Comparison of ENCODE assay signal across 28 mouse cellular contexts in the genomic region with DNA sequence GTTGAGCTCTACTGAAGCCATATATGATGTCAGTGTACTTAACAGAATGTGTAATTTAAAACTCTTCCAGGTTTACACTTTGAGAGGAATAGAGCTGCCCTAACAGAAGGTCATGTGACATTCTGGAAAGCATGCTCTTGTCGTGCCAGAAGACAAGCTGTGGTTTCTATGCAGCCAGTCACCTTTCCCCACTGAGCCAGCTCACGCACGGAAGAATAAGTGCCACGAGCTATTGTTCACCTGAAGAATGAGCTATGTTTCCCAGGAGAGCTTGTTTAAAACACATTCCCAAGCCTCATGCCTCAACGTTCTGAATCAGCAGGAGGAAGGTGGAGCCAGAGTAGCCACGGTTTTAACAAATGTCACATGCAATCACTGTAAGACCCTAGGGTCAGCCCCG.
DNase-seq lines count a peak whose midpoint lies in the region; ATAC-seq and TF ChIP-seq lines count a peak whose summit lies in the region.
"Had no signal": no experiment of that assay in that cellular context is flagged by ENCODE, and none has a peak within 500 bp of the region (broad histone marks: within the 10 kb centered on the region; RNA-seq: fewer than 3 reads in every experiment).

No protein-coding gene starts in this region.

- ATAC-seq in lung, postnatal 0 days: peak; percentile 50
- ATAC-seq in liver, embryonic 12.5 days: no peak
- ATAC-seq: forebrain, embryonic 14.5 days; forebrain, postnatal 0 days; Patski had no signal

- no peak overlapping the region for H3K4me3 ChIP-seq in lung, adult 2 months (replicated peaks; ENCODE audit: extremely low read depth, low read depth, low read length)
- no peak overlapping the region for H3K4me3 ChIP-seq in lung, postnatal 0 days (ENCODE audit: low read depth, low read length)
- H3K4me3 ChIP-seq in liver, embryonic 12.5 days: no peak overlapping the region
- H3K4me3 ChIP-seq: embryonic facial prominence, embryonic 12.5 days; embryonic facial prominence, embryonic 15.5 days; gastrocnemius, adult 2 months; heart, adult 2 months; heart, embryonic 10.5 days; heart, embryonic 13.5 days; hindbrain, embryonic 12.5 days; hindbrain, embryonic 15.5 days had no signal

- TF ChIP-seq CTCF in lung, adult 2 months (IDR thresholded peaks at IDR 0.05; ENCODE audit: insufficient read depth, low read length): no peak
- no peak for TF ChIP-seq CTCF in lung, postnatal 0 days (IDR thresholded peaks at IDR 0.05)

- H3K4me2 ChIP-seq in lung, postnatal 0 days (replicated peaks; ENCODE audit: low read depth, low read length): no peak overlapping the region
- no peak overlapping the region for H3K4me2 ChIP-seq in liver, embryonic 12.5 days
- H3K4me2 ChIP-seq: embryonic facial prominence, embryonic 12.5 days; embryonic facial prominence, embryonic 15.5 days; heart, embryonic 13.5 days; hindbrain, embryonic 12.5 days; hindbrain, embryonic 15.5 days had no signal

- no peak for TF ChIP-seq EP300 in lung, postnatal 0 days (IDR thresholded peaks at IDR 0.05)

- TF ChIP-seq POLR2A in lung, adult 2 months (IDR thresholded peaks at IDR 0.05; ENCODE audit: borderline replicate concordance, extremely low read depth, low read depth, low read length): no peak

- H3K4me1 ChIP-seq in lung, adult 2 months (ENCODE audit: control insufficient read depth, insufficient read depth, low read length): 0 out of 2 replicates have a peak, but pooled peaks cover 2% of the 10 kb centered on the region
- no peaks in the 10 kb centered on the region for H3K4me1 ChIP-seq in lung, postnatal 0 days (ENCODE audit: insufficient read depth, low read depth, low read length)
- H3K4me1 ChIP-seq in liver, embryonic 12.5 days: no peaks in the 10 kb centered on the region
- H3K4me1 ChIP-seq: embryonic facial prominence, embryonic 15.5 days; heart, embryonic 10.5 days; hindbrain, embryonic 15.5 days had no signal

- WGBS in lung, adult 2 months: 50% methylated on average over 7 of the region's 7 CpGs
- 36% methylated on average over 7 of the region's 7 CpGs for WGBS in lung, postnatal 0 days
- 71% methylated on average over 7 of the region's 7 CpGs for WGBS in liver, embryonic 12.5 days (ENCODE audit: insufficient replicate concordance)

- DNase-seq in heart, adult 11 months: peak; percentile 39
- DNase-seq in heart, postnatal 4 days: no peak
- peak; percentile 43 to 57 for DNase-seq in lung, adult 18-20 months
- no peak for DNase-seq in lung, adult 2 months
- DNase-seq in lung, postnatal 0 days (ENCODE audit: low spot score): peak; percentile 44
- no peak for DNase-seq in lung, postnatal 10 days
- no peak for DNase-seq in left cerebral cortex, adult 18-20 months (ENCODE audit: low spot score in 2 of 2)
- DNase-seq: adrenal gland, adult 2 months; adrenal gland, postnatal 14 days; cerebellum, adult 11 months; cerebellum, adult 2 months; cerebellum, adult 9-11 months; cerebellum, postnatal 25 days; forebrain, postnatal 0 days; gastrocnemius, adult 2 months; gastrocnemius, postnatal 14 days; heart, adult 2 months; heart, postnatal 14 days had no signal

- no peaks in the 10 kb centered on the region for H3K27me3 ChIP-seq in lung, postnatal 0 days (replicated peaks; ENCODE audit: insufficient read depth, low read length)
- H3K27me3 ChIP-seq in liver, embryonic 12.5 days (replicated peaks): no peaks in the 10 kb centered on the region
- H3K27me3 ChIP-seq: embryonic facial prominence, embryonic 12.5 days; embryonic facial prominence, embryonic 15.5 days; heart, embryonic 13.5 days; hindbrain, embryonic 12.5 days; hindbrain, embryonic 15.5 days; Patski had no signal

- no peak overlapping the region for H3K9ac ChIP-seq in lung, postnatal 0 days (replicated peaks; ENCODE audit: low read depth)
- no peak overlapping the region for H3K9ac ChIP-seq in liver, embryonic 12.5 days
- H3K9ac ChIP-seq: embryonic facial prominence, embryonic 12.5 days; embryonic facial prominence, embryonic 15.5 days; forebrain, postnatal 0 days; heart, embryonic 13.5 days; hindbrain, embryonic 12.5 days; hindbrain, embryonic 15.5 days had no signal

- no peaks in the 10 kb centered on the region for H3K9me3 ChIP-seq in lung, postnatal 0 days (ENCODE audit: low read length)
- H3K9me3 ChIP-seq in liver, embryonic 12.5 days (replicated peaks): no peaks in the 10 kb centered on the region
- H3K9me3 ChIP-seq: embryonic facial prominence, embryonic 12.5 days; embryonic facial prominence, embryonic 15.5 days; G1E; heart, embryonic 10.5 days; heart, embryonic 13.5 days; hindbrain, embryonic 12.5 days; hindbrain, embryonic 15.5 days had no signal

- no peak overlapping the region for H3K27ac ChIP-seq in lung, postnatal 0 days (ENCODE audit: low read length)
- no peak overlapping the region for H3K27ac ChIP-seq in liver, embryonic 12.5 days
- H3K27ac ChIP-seq: embryonic facial prominence, embryonic 12.5 days; embryonic facial prominence, embryonic 15.5 days; gastrocnemius, adult 2 months; heart, adult 2 months; heart, embryonic 10.5 days; heart, embryonic 13.5 days; hindbrain, embryonic 12.5 days; hindbrain, embryonic 15.5 days had no signal

- no peaks in the 10 kb centered on the region for H3K36me3 ChIP-seq in lung, postnatal 0 days (ENCODE audit: insufficient read depth, low read length)
- peaks cover 27% of the 10 kb centered on the region for H3K36me3 ChIP-seq in liver, embryonic 12.5 days
- H3K36me3 ChIP-seq: embryonic facial prominence, embryonic 15.5 days; hindbrain, embryonic 12.5 days; hindbrain, embryonic 15.5 days had no signal

Comparison
In these comparisons a context has a peak if more than half of its experiments do, and no peak if none do; other contexts are left out.
1. DNase-seq: peak in heart, adult 11 months (single experiment), lung, adult 18-20 months (2 of 2) and lung, postnatal 0 days (single experiment); none in heart, postnatal 4 days (single experiment), lung, adult 2 months (single experiment), lung, postnatal 10 days (single experiment) and left cerebral cortex, adult 18-20 months (0 of 2).